Mouse (Mus musculus): ENCODE measurements around the gene Camta1.

GRCm38 (mm10) chr4:151545452-151545851 lies 316.2 kb downstream of the Camta1 start:
- TF ChIP-seq CTCF (conservative IDR thresholded peaks at IDR 0.05; ENCODE audit: insufficient read depth, insufficient read length, low read depth, low read length): no peak
- no peak for TF ChIP-seq POLR2A (IDR thresholded peaks at IDR 0.05; ENCODE audit: low read depth, low read length)
